Mouse (Mus musculus): ENCODE results near the gene P4ha2.

P4ha2 gene

GRCm38 (mm10) chr11:54068520-54069371, 31.1 kb upstream of the P4ha2 start, which contains the start of gene Pdlim4:
TSS of gene Pdlim4 (minus strand) at chr11:54069014.
- DNase-seq (ENCODE audit: low spot score in 2 of 2): no peak

GRCm38 (mm10) chr11:54071726-54072445, 28.0 kb upstream of the P4ha2 start:
- DNase-seq (ENCODE audit: low spot score in 2 of 2): no peak

GRCm38 (mm10) chr11:54073291-54073690, 26.6 kb upstream of the P4ha2 start:
- no peak for DNase-seq (ENCODE audit: low spot score in 2 of 2)

- DNase-seq (ENCODE audit: low spot score in 2 of 2): no peak
Measured at GRCm38 (mm10) chr11:54075353-54075752, 24.5 kb upstream of the P4ha2 start.

- DNase-seq (ENCODE audit: low spot score in 2 of 2): no peak
Measured at GRCm38 (mm10) chr11:54076101-54076500, 23.8 kb upstream of the P4ha2 start.

- DNase-seq (ENCODE audit: low spot score in 2 of 2): no peak
Measured at GRCm38 (mm10) chr11:54080435-54080834, 19.5 kb upstream of the P4ha2 start.

- DNase-seq (ENCODE audit: low spot score in 2 of 2): no peak
Measured at GRCm38 (mm10) chr11:54082725-54083124, 17.2 kb upstream of the P4ha2 start.

GRCm38 (mm10) chr11:54084976-54085375, 14.9 kb upstream of the P4ha2 start:
- no peak for DNase-seq (ENCODE audit: low spot score in 2 of 2)

GRCm38 (mm10) chr11:54085816-54086215, 14.1 kb upstream of the P4ha2 start:
- no peak for DNase-seq (ENCODE audit: low spot score in 2 of 2)

GRCm38 (mm10) chr11:54088253-54088946, 11.5 kb upstream of the P4ha2 start:
- no peak for DNase-seq (ENCODE audit: low spot score in 2 of 2)

- DNase-seq (ENCODE audit: low spot score in 2 of 2): peak; percentile 75 to 91
Measured at GRCm38 (mm10) chr11:54088947-54089317, 11.0 kb upstream of the P4ha2 start.

GRCm38 (mm10) chr11:54090091-54090879, 9.6 kb upstream of the P4ha2 start:
- DNase-seq (ENCODE audit: low spot score in 2 of 2): no peak

- DNase-seq (ENCODE audit: low spot score in 2 of 2): no peak
Measured at GRCm38 (mm10) chr11:54091726-54092125, 8.2 kb upstream of the P4ha2 start.

- no peak for DNase-seq (ENCODE audit: low spot score in 2 of 2)
Measured at GRCm38 (mm10) chr11:54092188-54092587, 7.7 kb upstream of the P4ha2 start.

GRCm38 (mm10) chr11:54093000-54093399, 6.9 kb upstream of the P4ha2 start:
- DNase-seq (ENCODE audit: low spot score in 2 of 2): no peak

GRCm38 (mm10) chr11:54100692-54101591, 1.0 kb downstream of the P4ha2 start:
- DNase-seq (ENCODE audit: low spot score in 2 of 2): no peak

GRCm38 (mm10) chr11:54101701-54102100, 1.8 kb downstream of the P4ha2 start:
- DNase-seq (ENCODE audit: low spot score in 2 of 2): no peak

GRCm38 (mm10) chr11:54102706-54103449, 3.0 kb downstream of the P4ha2 start:
- DNase-seq (ENCODE audit: low spot score in 2 of 2): no peak

GRCm38 (mm10) chr11:54105011-54105410, 5.1 kb downstream of the P4ha2 start:
- no peak for DNase-seq (ENCODE audit: low spot score in 2 of 2)

GRCm38 (mm10) chr11:54106676-54107075, 6.8 kb downstream of the P4ha2 start:
- DNase-seq (ENCODE audit: low spot score in 2 of 2): no peak
